Mouse (Mus musculus) G1E (cell line): Measurements from ENCODE around the gene Ambra1.

Experiments
- CTCF ChIP-seq: IDR thresholded peaks from 2 replicates; pipeline ENCODE4 v1.5.1; 2012; ENCODE audit warnings: low read depth, low read length, inconsistent platforms, mixed read lengths
- GATA1 ChIP-seq: IDR thresholded peaks from 2 replicates; pipeline ENCODE4 v1.6.1; 2012; ENCODE audit warnings: borderline replicate concordance, low read length, inconsistent platforms, mixed read lengths
- GATA2 ChIP-seq: IDR thresholded peaks from 2 replicates; pipeline ENCODE4 v1.6.1; 2012; ENCODE audit warnings: low read depth, low read length, inconsistent platforms, borderline replicate concordance
- POLR2AphosphoS5 ChIP-seq: IDR thresholded peaks from 2 replicates; pipeline ENCODE4 v1.6.1; 2012; ENCODE audit warnings: low read depth, low read length, inconsistent platforms; ENCODE audit not compliant: insufficient replicate concordance
- TAL1 ChIP-seq: conservative IDR thresholded peaks from 2 replicates; pipeline ENCODE4 v1.6.1; 2012; ENCODE audit warnings: low read depth, low read length, inconsistent platforms, mixed read lengths

DNA sequence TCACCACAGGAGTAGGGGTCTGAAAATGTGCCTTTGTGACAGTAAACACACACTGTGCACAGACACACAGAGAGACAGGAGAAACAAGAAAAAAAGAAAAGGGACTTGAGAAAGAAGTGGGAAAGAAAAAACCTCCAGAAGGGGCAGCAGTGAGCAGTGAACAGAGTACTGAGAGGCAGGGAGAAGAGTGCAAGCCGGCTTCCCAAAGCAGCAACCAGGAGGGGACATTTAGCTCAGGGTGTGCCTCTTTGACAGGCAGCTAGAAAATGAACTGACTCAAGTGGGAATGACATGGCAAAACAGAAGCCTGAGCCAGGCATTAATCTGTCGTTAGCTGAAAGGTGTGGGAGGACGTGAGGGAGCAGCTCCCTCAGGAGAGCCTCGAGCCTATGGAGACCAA lies 47.1 kb upstream of the Ambra1 start:
- TF ChIP-seq CTCF: no peak
- no peak for TF ChIP-seq GATA1
- TF ChIP-seq TAL1: no peak
- no peak for TF ChIP-seq POLR2AphosphoS5
- no peak for TF ChIP-seq GATA2
